Mouse (Mus musculus) brain, embryonic 14.5 days (tissue): ENCODE data around the gene Srsf10. TPM values are rescaled to one million over a fixed set of nuclear protein-coding genes. Genes with fewer than 3 reads are reported as not detected.

Source experiments
- DNase-seq: peaks from one replicate; pipeline ENCODE4 v3.0.0-alpha.2; 2011; ENCODE audit warnings: low read depth
- CTCF ChIP-seq: fragments of 200-500 bp; IDR thresholded peaks from 2 replicates; pipeline ENCODE4 v1.5.1; 2012; ENCODE audit warnings: inconsistent platforms, mild to moderate bottlenecking, moderate library complexity, borderline replicate concordance; ENCODE audit not compliant: insufficient read depth, insufficient read length; ENCODE audit errors: extremely low read depth
- POLR2A ChIP-seq: fragments of 200-500 bp; IDR thresholded peaks from 2 replicates; pipeline ENCODE4 v1.6.1; 2012; ENCODE audit warnings: mild to moderate bottlenecking, inconsistent platforms, borderline replicate concordance; ENCODE audit not compliant: poor library complexity, insufficient read depth, insufficient read length, severe bottlenecking; ENCODE audit errors: extremely low read depth
- polyA plus RNA-seq: library from polyadenylated mRNA; depleted of rRNA; stranded (reverse); fragments of >200 nt; gene quantifications from 2 replicates; pipeline ENCODE4 v1.2.3, GENCODE M21; 2012

Gene Srsf10
- polyA plus RNA-seq, 1 experiment = 128 TPM

GRCm38 (mm10) chr4:135888448-135889057, 33.0 kb downstream of the Srsf10 start:
- no peak for DNase-seq
- TF ChIP-seq CTCF (no peak), POLR2A (no peak)

DNA sequence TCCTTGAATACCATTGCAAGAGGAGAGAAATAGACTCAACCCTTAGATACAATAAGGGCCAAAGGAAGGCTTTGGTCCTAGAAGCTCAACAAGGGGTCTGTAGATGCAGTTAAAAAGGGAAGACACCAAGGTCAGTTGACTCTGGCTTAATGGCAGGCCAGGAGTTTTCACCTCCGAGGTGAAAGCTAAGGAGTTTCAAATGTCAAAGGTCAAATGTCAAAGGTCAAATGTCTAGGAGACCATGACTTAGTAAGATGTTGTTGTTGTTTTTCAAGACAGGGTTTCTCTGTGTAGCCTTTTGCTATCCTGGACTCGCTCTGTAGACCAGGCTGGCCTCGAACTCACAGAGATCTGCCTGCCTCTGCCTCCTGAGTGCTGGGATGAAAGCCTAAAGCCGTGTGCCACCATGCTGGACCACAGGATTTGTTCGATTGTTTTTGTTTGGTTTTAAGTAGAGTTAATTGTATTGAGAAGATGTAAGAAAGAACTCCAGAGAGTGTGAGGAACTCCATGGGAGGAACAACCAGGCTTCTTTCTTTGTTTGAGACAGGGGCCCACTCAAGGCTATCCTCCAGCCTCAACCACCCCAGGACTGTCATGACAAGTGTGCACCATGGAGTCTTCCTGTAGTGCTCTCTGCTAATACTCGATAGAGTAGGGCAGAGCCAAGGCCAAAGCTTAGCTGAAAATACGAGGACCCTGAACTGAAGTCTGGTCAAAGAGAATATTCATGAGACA, 33.8 kb downstream of the Srsf10 start:
- TF ChIP-seq POLR2A (no peak), CTCF (no peak)
- DNase-seq = no peak

GRCm38 (mm10) chr4:135889884-135890283, 34.3 kb downstream of the Srsf10 start:
- peak; percentile 82 for TF ChIP-seq CTCF
- TF ChIP-seq POLR2A = no peak
- DNase-seq = peak; percentile 82

DNA sequence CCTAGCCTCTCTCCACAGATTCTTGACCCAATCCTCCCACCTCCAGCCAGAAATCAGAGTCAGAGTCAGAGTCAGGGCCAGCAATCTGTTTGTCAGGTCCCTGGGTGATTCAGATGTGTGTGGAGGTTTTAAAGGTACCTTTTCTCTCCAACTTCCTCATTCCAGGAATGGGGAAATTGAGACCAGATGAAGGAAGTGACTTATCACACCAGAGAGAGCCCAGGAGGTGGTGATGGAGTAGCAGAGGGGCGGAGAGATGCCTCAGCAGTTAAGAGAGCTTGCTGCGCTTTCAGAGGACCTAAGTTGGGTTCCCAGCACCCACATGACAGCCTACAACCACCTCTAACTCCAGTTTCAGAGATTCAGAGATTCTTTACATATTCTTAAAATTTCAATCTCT, 36.0 kb downstream of the Srsf10 start:
- TF ChIP-seq POLR2A (no peak), CTCF (no peak)
- DNase-seq = no peak

GRCm38 (mm10) chr4:135892884-135893283, 37.3 kb downstream of the Srsf10 start:
- TF ChIP-seq POLR2A (no peak), CTCF (no peak)
- no peak for DNase-seq

DNA sequence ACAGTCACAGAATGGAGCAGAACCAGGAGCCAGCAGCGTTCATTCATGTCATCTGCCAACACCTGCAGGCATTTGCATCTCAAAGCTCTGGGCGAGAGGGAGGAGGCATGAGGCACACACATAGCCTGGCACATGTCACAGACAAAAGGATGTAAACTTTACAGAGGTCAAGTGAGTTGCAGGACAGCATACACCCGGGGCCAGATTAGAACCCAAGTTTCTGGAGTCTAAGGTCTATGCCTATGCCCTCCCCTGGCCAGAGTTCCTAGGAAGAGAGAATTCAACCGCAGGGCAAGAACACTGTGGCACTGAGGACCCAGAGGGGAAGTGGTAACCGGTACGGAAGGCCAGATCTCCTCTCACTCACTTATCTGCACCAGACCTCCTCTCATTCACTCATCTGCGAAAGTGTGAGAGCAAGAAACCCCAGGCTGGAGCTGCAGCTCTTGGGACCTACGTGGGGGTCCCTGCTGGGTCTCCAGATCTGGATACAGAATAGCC, 39.6 kb downstream of the Srsf10 start, which contains the start of gene Cnr2:
Gene Cnr2 (plus strand): TSS at position 324 of the 501 bp plus-strand sequence.
- no peak for DNase-seq
- TF ChIP-seq POLR2A (no peak), CTCF (no peak)

DNA sequence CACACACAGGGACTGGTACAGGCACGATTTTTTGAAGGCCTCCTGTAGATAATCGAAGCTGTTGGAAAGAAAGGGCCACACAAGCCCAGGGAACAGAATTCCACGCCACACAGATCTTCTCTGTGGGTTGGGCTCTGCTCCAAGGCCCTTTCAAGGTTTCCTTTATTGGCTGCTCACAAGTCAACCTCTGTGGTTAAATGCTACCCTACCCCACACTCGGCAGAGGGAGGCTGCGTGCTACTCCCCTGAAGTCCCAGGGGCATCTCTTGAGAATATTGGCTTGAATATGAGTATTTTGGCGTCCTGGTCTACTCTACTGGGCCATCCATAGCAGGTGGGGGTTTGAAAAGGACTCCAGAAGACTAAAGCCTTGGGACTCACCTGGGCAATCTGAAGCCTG, 40.6 kb downstream of the Srsf10 start:
- TF ChIP-seq POLR2A = no peak
- TF ChIP-seq CTCF = no peak
- DNase-seq = no peak

GRCm38 (mm10) chr4:135898380-135899049, 43.0 kb downstream of the Srsf10 start:
- DNase-seq = no peak
- no peak for TF ChIP-seq CTCF
- no peak for TF ChIP-seq POLR2A

DNA sequence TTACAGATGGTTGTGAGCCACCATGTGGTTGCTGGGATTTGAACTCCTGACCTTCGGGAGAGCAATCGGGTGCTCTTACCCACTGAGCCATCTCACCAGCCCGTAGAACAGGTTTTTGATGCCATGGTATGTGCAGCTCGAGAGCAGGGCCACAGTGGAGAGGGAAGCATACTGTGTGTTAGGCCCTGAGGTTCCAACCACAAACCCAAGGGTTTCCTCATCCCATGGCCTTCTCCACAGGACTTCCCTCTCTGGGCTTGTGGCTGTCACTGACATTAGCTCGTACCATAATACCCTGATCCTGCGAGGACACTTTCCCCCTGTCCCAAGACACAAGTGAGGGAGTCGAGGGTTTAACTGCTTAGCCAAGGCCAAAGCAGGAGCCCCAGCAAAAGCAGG, 43.5 kb downstream of the Srsf10 start:
- no peak for TF ChIP-seq CTCF
- no peak for TF ChIP-seq POLR2A

GRCm38 (mm10) chr4:135900008-135900407, 44.5 kb downstream of the Srsf10 start:
- DNase-seq = no peak
- TF ChIP-seq POLR2A (no peak), CTCF (no peak)

More for the DNA sequence above, 43.5 kb downstream of the Srsf10 start:
- DNase-seq = no peak

DNA sequence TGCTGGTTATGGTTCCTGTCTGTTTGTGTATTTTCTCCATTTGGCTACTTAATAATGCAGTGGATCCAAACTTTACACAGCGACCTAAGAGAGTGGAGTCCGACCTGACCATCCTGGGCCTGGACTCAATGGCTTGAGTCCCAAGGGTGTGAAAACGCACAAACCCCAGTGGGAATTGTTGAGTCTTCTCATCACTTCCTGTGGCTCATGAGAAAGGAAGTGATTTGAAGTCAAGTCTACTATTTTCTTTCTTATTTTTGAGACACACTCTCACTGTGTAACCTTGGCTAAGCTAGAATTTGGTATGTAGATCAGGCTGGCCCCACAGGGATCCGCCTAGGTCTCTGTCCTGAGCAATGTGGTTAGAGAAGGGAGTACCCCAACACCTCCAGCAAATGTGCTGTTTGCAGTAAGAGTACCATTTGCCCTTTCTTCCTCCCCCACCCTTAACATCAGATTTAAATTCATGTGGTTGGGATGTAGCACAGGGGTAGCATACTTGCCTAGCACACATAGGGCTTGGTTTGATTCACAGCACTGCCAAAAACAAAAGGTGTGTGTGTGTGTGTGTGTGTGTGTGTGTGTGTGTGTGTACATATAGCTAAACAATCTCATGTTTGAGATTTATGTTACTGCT, 47.2 kb downstream of the Srsf10 start:
- TF ChIP-seq POLR2A (no peak), CTCF (no peak)
- DNase-seq = no peak

DNA sequence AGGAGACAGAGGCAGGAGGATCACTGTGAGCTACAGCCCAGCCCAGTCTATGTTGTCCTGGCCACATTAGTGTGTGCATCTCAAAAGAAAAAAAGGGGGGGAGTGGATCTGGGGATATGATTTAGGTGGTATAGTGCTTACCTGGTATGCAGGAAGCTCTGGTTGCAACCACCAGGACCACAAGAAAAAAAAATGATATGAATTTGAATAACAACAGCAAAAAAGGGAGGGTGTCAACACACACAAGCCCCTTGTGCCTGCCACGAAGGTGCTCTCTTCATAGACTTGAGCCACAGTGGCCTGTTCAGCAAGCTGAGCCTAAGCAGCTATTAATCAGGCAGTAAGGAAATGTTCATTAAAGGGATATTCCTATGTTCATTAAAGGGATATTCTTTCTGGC, 49.3 kb downstream of the Srsf10 start:
- TF ChIP-seq POLR2A = no peak
- no peak for TF ChIP-seq CTCF
- DNase-seq = no peak

DNA sequence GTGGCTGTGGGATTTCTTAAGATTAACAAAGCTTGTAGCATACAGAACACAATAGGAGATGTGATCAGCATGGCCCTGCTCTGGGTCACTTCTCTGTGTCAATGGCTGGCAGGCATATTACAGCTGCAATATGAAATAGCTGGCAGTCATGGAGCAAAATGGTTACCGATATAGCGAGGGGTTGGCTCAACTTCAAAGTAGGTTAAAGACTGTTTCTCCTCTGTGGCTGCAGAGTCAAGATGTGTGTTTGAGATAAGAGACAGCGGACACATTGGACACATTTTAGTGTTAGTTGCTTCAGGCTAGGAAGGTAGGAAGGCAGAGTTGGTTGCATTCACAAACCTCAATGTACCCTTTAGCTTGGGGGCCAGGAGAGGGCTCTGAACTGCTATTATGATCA, 51.1 kb downstream of the Srsf10 start:
- TF ChIP-seq CTCF (no peak), POLR2A (no peak)
- no peak for DNase-seq

GRCm38 (mm10) chr4:135909326-135910066, 53.9 kb downstream of the Srsf10 start:
- no peak for DNase-seq
- TF ChIP-seq POLR2A (no peak), CTCF (no peak)
